11 mouse cellular contexts compared by ENCODE assay signal in the genomic region with DNA sequence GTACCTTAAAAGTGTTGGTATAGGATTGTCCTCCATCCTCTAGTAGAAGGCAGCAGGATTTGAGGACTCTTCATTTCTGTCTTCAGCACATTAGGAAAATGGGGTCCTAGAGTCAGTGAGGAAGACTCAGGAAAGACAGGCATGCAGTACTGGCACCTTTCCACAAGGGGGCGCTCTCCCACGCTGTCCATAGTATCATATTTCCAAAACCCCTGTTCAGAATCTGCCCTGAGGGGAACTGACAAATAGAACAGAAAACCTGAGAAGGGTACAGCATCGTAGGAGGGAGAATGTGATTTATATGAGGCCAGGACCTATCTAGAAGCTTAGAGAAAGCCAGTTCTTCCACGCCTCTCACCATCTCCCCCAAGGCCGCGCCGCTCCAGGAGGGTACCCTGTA. TPM values are rescaled to one million over a fixed set of nuclear protein-coding genes. Genes with fewer than 3 reads are reported as not detected.
DNase-seq lines count a peak whose midpoint lies in the region; ATAC-seq and TF ChIP-seq lines count a peak whose summit lies in the region.
"Had no signal": no experiment of that assay in that cellular context is flagged by ENCODE, and none has a peak within 500 bp of the region (broad histone marks: within the 10 kb centered on the region; RNA-seq: fewer than 3 reads in every experiment).

No protein-coding gene starts in this region.

- WGBS in heart, postnatal 0 days = 62% methylated on average over 7 of the region's 7 CpGs
- 61% methylated on average over 7 of the region's 7 CpGs for WGBS in heart, embryonic 11.5 days (ENCODE audit: insufficient replicate concordance)
- 53% methylated on average over 7 of the region's 7 CpGs for WGBS in liver, embryonic 14.5 days (ENCODE audit: insufficient replicate concordance)

- TF ChIP-seq EP300 in heart, postnatal 0 days (IDR thresholded peaks at IDR 0.05; ENCODE audit: low read depth) = no peak
- no peak for TF ChIP-seq EP300 in liver, embryonic 14.5 days (IDR thresholded peaks at IDR 0.05; ENCODE audit: low read depth)

- H3K4me3 ChIP-seq in heart, postnatal 0 days (ENCODE audit: low read depth, low read length) = no peak overlapping the region
- H3K4me3 ChIP-seq in heart, embryonic 11.5 days (ENCODE audit: low read depth, low read length) = no peak overlapping the region
- no peak overlapping the region for H3K4me3 ChIP-seq in liver, embryonic 14.5 days (ENCODE audit: insufficient read depth in 1 of 2, low read depth in 2 of 2, low read length in 2 of 2)

- no peak for DNase-seq in heart, postnatal 0 days (ENCODE audit: low spot score)
- DNase-seq in 416B (ENCODE audit: low read depth) = peak; percentile 22
- peak; percentile 32 for DNase-seq in NIH3T3 (ENCODE audit: low read depth)
- DNase-seq in liver, embryonic 14.5 days (ENCODE audit: low read depth in 3 of 3, low spot score in 3 of 3) = peak in 1 of 3 experiments; percentile 13
- DNase-seq in adipocyte (ENCODE audit: low spot score) = no peak
- no peak for DNase-seq in cerebellum, postnatal 10 days
- no peak for DNase-seq in kidney, adult 11 months
- DNase-seq: adrenal gland, postnatal 25 days; layer of hippocampus, adult 9-11 months had no signal

- H3K9me3 ChIP-seq in heart, postnatal 0 days (replicated peaks; ENCODE audit: control insufficient read depth, low read length) = no peaks in the 10 kb centered on the region
- H3K9me3 ChIP-seq in heart, embryonic 11.5 days (replicated peaks; ENCODE audit: control insufficient read depth, low read length) = no peaks in the 10 kb centered on the region
- no peaks in the 10 kb centered on the region for H3K9me3 ChIP-seq in liver, embryonic 14.5 days (ENCODE audit: control insufficient read depth, low read length)

- H3K4me1 ChIP-seq in heart, postnatal 0 days (ENCODE audit: control insufficient read depth, insufficient read depth) = no peaks in the 10 kb centered on the region
- no peaks in the 10 kb centered on the region; the same call in 1 of the 2 replicates for H3K4me1 ChIP-seq in heart, embryonic 11.5 days (ENCODE audit: control insufficient read depth, insufficient read depth, low read length)
- peaks cover 0 to 7% of the 10 kb centered on the region in 2 experiments; a peak in 2 of 4 replicates for H3K4me1 ChIP-seq in liver, embryonic 14.5 days (replicated peaks; ENCODE audit: control insufficient read depth in 2 of 2, insufficient read depth in 2 of 2, low read length in 1 of 2)

- peak; percentile 62 for TF ChIP-seq CTCF in heart, postnatal 0 days (IDR thresholded peaks at IDR 0.05; ENCODE audit: low read depth)
- peak; percentile 90 for TF ChIP-seq CTCF in liver, embryonic 14.5 days (IDR thresholded peaks at IDR 0.05; ENCODE audit: low read depth)

- ATAC-seq in heart, postnatal 0 days (ENCODE audit: insufficient read depth, low read depth) = no peak
- no peak for ATAC-seq in heart, embryonic 11.5 days (replicated peaks; ENCODE audit: insufficient number of reproducible peaks, low FRiP score, low TSS enrichment)
- no peak for ATAC-seq in liver, embryonic 14.5 days (ENCODE audit: insufficient read depth)

- H3K27ac ChIP-seq in heart, postnatal 0 days (ENCODE audit: low read depth) = no peak overlapping the region
- no peak overlapping the region for H3K27ac ChIP-seq in heart, embryonic 11.5 days (ENCODE audit: low read depth, low read length)
- no peak overlapping the region for H3K27ac ChIP-seq in liver, embryonic 14.5 days

- peaks cover 25% of the 10 kb centered on the region; the same call in 1 of the 2 replicates for H3K27me3 ChIP-seq in heart, postnatal 0 days (ENCODE audit: control insufficient read depth, insufficient read depth, low read length)
- peaks cover 14% of the 10 kb centered on the region for H3K27me3 ChIP-seq in heart, embryonic 11.5 days (ENCODE audit: control insufficient read depth, insufficient read depth, low read length)
- no peaks in the 10 kb centered on the region for H3K27me3 ChIP-seq in liver, embryonic 14.5 days (ENCODE audit: control insufficient read depth, insufficient read depth, low read length)

- no peak overlapping the region for H3K9ac ChIP-seq in heart, postnatal 0 days (replicated peaks; ENCODE audit: low read depth, low read length)
- H3K9ac ChIP-seq in heart, embryonic 11.5 days (ENCODE audit: low read depth, low read length) = no peak overlapping the region
- no peak overlapping the region for H3K9ac ChIP-seq in liver, embryonic 14.5 days (replicated peaks)

- H3K36me3 ChIP-seq in heart, postnatal 0 days (replicated peaks; ENCODE audit: control insufficient read depth, insufficient read depth, low read length) = no peaks in the 10 kb centered on the region
- H3K36me3 ChIP-seq in heart, embryonic 11.5 days (ENCODE audit: control insufficient read depth, insufficient read depth, low read length) = no peaks in the 10 kb centered on the region
- no peaks in the 10 kb centered on the region for H3K36me3 ChIP-seq in liver, embryonic 14.5 days (replicated peaks; ENCODE audit: control insufficient read depth, insufficient read depth, low read depth)

- no peak overlapping the region for H3K4me2 ChIP-seq in heart, postnatal 0 days (ENCODE audit: low read depth, low read length)
- no peak overlapping the region for H3K4me2 ChIP-seq in heart, embryonic 11.5 days
- no peak overlapping the region for H3K4me2 ChIP-seq in liver, embryonic 14.5 days (ENCODE audit: low read depth)

RNA-seq across cellular contexts. Expression of gene Tlx1, which starts 24.3 kb away (rescaled TPM):
- total RNA-seq in heart, postnatal 0 days (2014; rRNA removed; ENCODE audit: low replicate concordance) = 0.34 and 1.3 TPM in 2 replicates
- 0.31 and 0.33 TPM in 2 replicates for polyA plus RNA-seq in heart, postnatal 0 days (2015; fragmentation: Nextera tagmentation; extraction: Ambion mirVana)
- polyA plus RNA-seq in heart, embryonic 11.5 days (2014; fragmentation: Nextera tagmentation; extraction: Ambion mirVana) = 0.45 and 1.0 TPM in 2 replicates
- polyA plus RNA-seq in liver, embryonic 14.5 days (2012; rRNA removed) = 0.01 TPM in 1 of 2 replicates, not detected in the other
- polyA plus RNA-seq in liver, embryonic 14.5 days (2014; fragmentation: Nextera tagmentation; extraction: Ambion mirVana) = not detected in 2 replicates
- total RNA-seq: adrenal gland, postnatal 25 days; gastrocnemius, adult 8-10 months had no signal

Comparison
In these comparisons a context has a peak if more than half of its experiments do, and no peak if none do; other contexts are left out.
1. DNase-seq: peak in 416B (single experiment) and NIH3T3 (single experiment); none in heart, postnatal 0 days (single experiment), adipocyte (single experiment), cerebellum, postnatal 10 days (0 of 2) and kidney, adult 11 months (single experiment).